Mouse (Mus musculus) left cerebral cortex, adult 9 months (tissue): ENCODE measurements around the gene Lcn8.
"Not testable (repeated sequence)": the region's sequence is repeated elsewhere in the genome, so short reads cannot be mapped to it uniquely, and the experiment has no call there.

ENCODE experiments used
- DNase-seq, 2 experiments: peaks; one replicate each; pipeline ENCODE4 v3.0.0; 2022; ENCODE audit warnings: low spot score in 2 of 2

Lcn8 gene

GRCm38 (mm10) chr2:25664125-25664524 is 11.2 kb downstream of the Lcn8 start:
- no peak for DNase-seq

- no peak for DNase-seq
These were observed 13.6 kb downstream of the Lcn8 start for GRCm38 (mm10) chr2:25666516-25666915.

- DNase-seq: no peak
These were observed 23.6 kb downstream of the Lcn8 start, which contains the start of gene Lcn6 for GRCm38 (mm10) chr2:25676486-25676885. Lcn6 (plus strand) TSS chr2:25676786.

GRCm38 (mm10) chr2:25679559-25679958 is 26.6 kb downstream of the Lcn8 start:
- DNase-seq: no peak

GRCm38 (mm10) chr2:25682426-25682825 is 29.5 kb downstream of the Lcn8 start, which contains the start of gene Lcn10:
Lcn10 (plus strand) TSS chr2:25682726.
- DNase-seq: no peak

GRCm38 (mm10) chr2:25686941-25687340 is 34.0 kb downstream of the Lcn8 start:
- DNase-seq: no peak

GRCm38 (mm10) chr2:25694605-25695004 is 41.7 kb downstream of the Lcn8 start:
- DNase-seq: peak in 1 of 2 experiments; percentile 57

GRCm38 (mm10) chr2:25696951-25697350 is 44.0 kb downstream of the Lcn8 start:
- no peak for DNase-seq

- no peak for DNase-seq
These were observed 45.8 kb downstream of the Lcn8 start for GRCm38 (mm10) chr2:25698696-25699095.

GRCm38 (mm10) chr2:25699743-25700142 is 46.8 kb downstream of the Lcn8 start, which contains the start of gene Obp2a:
Obp2a (plus strand) TSS chr2:25700043.
- DNase-seq: not testable (repeated sequence)

GRCm38 (mm10) chr2:25701001-25701400 is 48.1 kb downstream of the Lcn8 start:
- no peak for DNase-seq

GRCm38 (mm10) chr2:25703706-25704105 is 50.8 kb downstream of the Lcn8 start:
- DNase-seq: no peak
